In genomic region chr7:54835372-54835851, GRCm38 (mm10) we compare ENCODE assay signal across 9 mouse cellular contexts. TPM values are rescaled to one million over a fixed set of nuclear protein-coding genes. Genes with fewer than 3 reads are reported as not detected.
DNase-seq lines count a peak whose midpoint lies in the region; ATAC-seq and TF ChIP-seq lines count a peak whose summit lies in the region.
"Had no signal": no experiment of that assay in that cellular context is flagged by ENCODE, and none has a peak within 500 bp of the region (broad histone marks: within the 10 kb centered on the region; RNA-seq: fewer than 3 reads in every experiment).

TSS of gene Luzp2 (plus strand) at chr7:54835498.

- under 1% methylated on average over 22 of the region's 22 CpGs for WGBS in cerebellum, adult 2 months
- WGBS in forebrain, embryonic 15.5 days, result 0% methylated on average over 22 of the region's 22 CpGs
- under 1% methylated on average over 22 of the region's 22 CpGs for WGBS in midbrain, embryonic 15.5 days

- peak; percentile 91 for ATAC-seq in forebrain, embryonic 15.5 days (replicated peaks)
- peak; percentile 93 for ATAC-seq in midbrain, embryonic 15.5 days (replicated peaks)
- ATAC-seq in erythroblast, adult 5-6 weeks (replicated peaks; ENCODE audit: low FRiP score, poor library complexity, severe bottlenecking), result no peak

- no peaks in the 10 kb centered on the region; the same call in 1 of the 2 replicates for H3K4me1 ChIP-seq in cerebellum, adult 2 months (ENCODE audit: control insufficient read depth, insufficient read depth, low read length)
- H3K4me1 ChIP-seq in forebrain, embryonic 15.5 days, result peaks cover 5% of the 10 kb centered on the region
- peaks cover 17% of the 10 kb centered on the region for H3K4me1 ChIP-seq in midbrain, embryonic 15.5 days

- no peaks in the 10 kb centered on the region for H3K36me3 ChIP-seq in forebrain, embryonic 15.5 days
- no peaks in the 10 kb centered on the region for H3K36me3 ChIP-seq in midbrain, embryonic 15.5 days (replicated peaks)

- TF ChIP-seq CTCF in cerebellum, adult 2 months (IDR thresholded peaks at IDR 0.05; ENCODE audit: borderline replicate concordance, insufficient read depth, low read depth, low read length), result no peak

- peak; percentile 47 to 58 for DNase-seq in kidney, postnatal 4 days
- no peak for DNase-seq in kidney, adult 8-10 months
- peak; percentile 29 to 38 for DNase-seq in cerebellum, adult 2 months
- DNase-seq in layer of hippocampus, postnatal 25 days (ENCODE audit: extremely low spot score in 1 of 2, low spot score in 1 of 2), result peak; percentile 22 to 43
- DNase-seq in urinary bladder, postnatal 36 days (ENCODE audit: low spot score in 2 of 2), result no peak

- H3K4me2 ChIP-seq in forebrain, embryonic 15.5 days (replicated peaks), result peak within 1 kb of the TSS; percentile 70
- peak within 1 kb of the TSS; percentile 57 for H3K4me2 ChIP-seq in midbrain, embryonic 15.5 days

- H3K4me3 ChIP-seq in cerebellum, adult 2 months (replicated peaks; ENCODE audit: insufficient read depth, low read depth, low read length), result peak within 1 kb of the TSS; percentile 51
- peak within 1 kb of the TSS; percentile 48 for H3K4me3 ChIP-seq in forebrain, embryonic 15.5 days
- H3K4me3 ChIP-seq in midbrain, embryonic 15.5 days, result peak within 1 kb of the TSS; percentile 60

- H3K9me3 ChIP-seq in forebrain, embryonic 15.5 days, result no peaks in the 10 kb centered on the region
- no peaks in the 10 kb centered on the region for H3K9me3 ChIP-seq in midbrain, embryonic 15.5 days

- H3K27me3 ChIP-seq in cerebellum, adult 2 months (ENCODE audit: control insufficient read depth, insufficient read depth, low read length), result no peaks in the 10 kb centered on the region; the same call in 1 of the 2 replicates
- no peaks in the 10 kb centered on the region for H3K27me3 ChIP-seq in forebrain, embryonic 15.5 days
- no peaks in the 10 kb centered on the region for H3K27me3 ChIP-seq in midbrain, embryonic 15.5 days (replicated peaks)

- TF ChIP-seq POLR2A in cerebellum, adult 2 months (IDR thresholded peaks at IDR 0.05; ENCODE audit: borderline replicate concordance, insufficient read depth, low read length), result no peak

- peak within 1 kb of the TSS; percentile 32; the same call in 1 of the 2 replicates for H3K27ac ChIP-seq in cerebellum, adult 2 months (ENCODE audit: insufficient read depth, low read length)
- H3K27ac ChIP-seq in forebrain, embryonic 15.5 days (replicated peaks), result peak within 1 kb of the TSS; percentile 31
- peak within 1 kb of the TSS; percentile 82 for H3K27ac ChIP-seq in midbrain, embryonic 15.5 days

- H3K9ac ChIP-seq in forebrain, embryonic 15.5 days (replicated peaks), result peak within 1 kb of the TSS; percentile 65
- H3K9ac ChIP-seq in midbrain, embryonic 15.5 days, result peak within 1 kb of the TSS; percentile 63

RNA-seq across cellular contexts. Expression of gene Luzp2, which starts in this region (rescaled TPM):
- 53.8 and 56.6 TPM in 2 replicates for polyA plus RNA-seq in cerebellum, adult 2 months (2012; rRNA removed)
- polyA plus RNA-seq in forebrain, embryonic 15.5 days (2015; fragmentation: Nextera tagmentation; extraction: Ambion mirVana), result 20.0 and 26.2 TPM in 2 replicates
- 10 to 100 TPM; 57.5 to 65.6 TPM for total RNA-seq in layer of hippocampus, postnatal 25 days (2021)
- 48.7 and 55.5 TPM in 2 replicates for polyA plus RNA-seq in midbrain, embryonic 15.5 days (2015; fragmentation: Nextera tagmentation; extraction: Ambion mirVana)
- not detected in 2 replicates for total RNA-seq in erythroblast, adult 5-6 weeks (2015; ENCODE audit: low replicate concordance)
- total RNA-seq in erythroblast, adult 5-6 weeks (2017; ENCODE audit: low replicate concordance), result not detected in 2 replicates
- polyA plus RNA-seq: liver, embryonic 16.5 days had no signal

Comparison
In these comparisons a context has a peak if more than half of its experiments do, and no peak if none do; other contexts are left out.
1. RNA of gene Luzp2 (total RNA-seq): 57.5 to 65.6 TPM in layer of hippocampus, postnatal 25 days; not detected in erythroblast, adult 5-6 weeks; every median in the first group is over 10 times any median in the second.
2. DNase-seq: peak in kidney, postnatal 4 days (2 of 2), cerebellum, adult 2 months (2 of 2) and layer of hippocampus, postnatal 25 days (2 of 2); none in kidney, adult 8-10 months (0 of 2) and urinary bladder, postnatal 36 days (0 of 2).
3. H3K27ac ChIP-seq: peak in every context shown above with its lines; median percentile 82 in midbrain, embryonic 15.5 days; 32 in cerebellum, adult 2 months; 31 in forebrain, embryonic 15.5 days.
4. Peak in every context shown above with its lines, with median percentiles within 50 percentile points of each other: H3K4me3 ChIP-seq.